Mouse (Mus musculus) embryo, embryonic 11 days (tissue): ENCODE data around the gene Thap3.

Experiments
- DNase-seq: peaks from one replicate; pipeline ENCODE4 v3.0.0-alpha.2; 2015

Gene Thap3

GRCm38 (mm10) chr4:152008622-152009075 is 19.9 kb upstream of the Thap3 start, which contains the start of gene Klhl21:
Gene Klhl21 (plus strand): TSS chr4:152008803.
- DNase-seq: peak; percentile 97

- DNase-seq: peak; percentile 43
Measured at GRCm38 (mm10) chr4:152008148-152008500, 19.3 kb upstream of the Thap3 start.

- DNase-seq: peak; percentile 32
Measured at GRCm38 (mm10) chr4:152007481-152008147, 18.8 kb upstream of the Thap3 start.

- DNase-seq: no peak
Measured at GRCm38 (mm10) chr4:152006812-152007211, 18.0 kb upstream of the Thap3 start.

- no peak for DNase-seq
Measured at GRCm38 (mm10) chr4:152006137-152006536, 17.3 kb upstream of the Thap3 start.

GRCm38 (mm10) chr4:152002063-152002462 is 13.3 kb upstream of the Thap3 start:
- no peak for DNase-seq

- no peak for DNase-seq
Measured at GRCm38 (mm10) chr4:152001335-152001734, 12.5 kb upstream of the Thap3 start.

- DNase-seq: no peak
Measured at GRCm38 (mm10) chr4:152000906-152001305, 12.1 kb upstream of the Thap3 start.

GRCm38 (mm10) chr4:151999481-151999880 is 10.7 kb upstream of the Thap3 start:
- DNase-seq: no peak

GRCm38 (mm10) chr4:151997701-151998100 is 8.9 kb upstream of the Thap3 start:
- no peak for DNase-seq

- no peak for DNase-seq
Measured at GRCm38 (mm10) chr4:151996951-151997222, 8.1 kb upstream of the Thap3 start.

- DNase-seq: peak; percentile 100
Measured at GRCm38 (mm10) chr4:151996173-151996950, 7.6 kb upstream of the Thap3 start, which contains the start of gene Phf13. Gene Phf13 (minus strand): TSS chr4:151996258.

GRCm38 (mm10) chr4:151995371-151996172 is 6.8 kb upstream of the Thap3 start:
- peak; percentile 43 for DNase-seq

GRCm38 (mm10) chr4:151994228-151995171 is 5.7 kb upstream of the Thap3 start:
- DNase-seq: peak; percentile 69

- no peak for DNase-seq
Measured at GRCm38 (mm10) chr4:151993035-151993434, 4.2 kb upstream of the Thap3 start.

GRCm38 (mm10) chr4:151992091-151992490 is 3.3 kb upstream of the Thap3 start:
- DNase-seq: no peak

GRCm38 (mm10) chr4:151989110-151989488 is 302 bp upstream of the Thap3 start:
- DNase-seq: no peak

- no peak for DNase-seq
Measured at GRCm38 (mm10) chr4:151988014-151988341, 819 bp downstream of the Thap3 start.

- DNase-seq: no peak
Measured at GRCm38 (mm10) chr4:151986650-151987049, 2.1 kb downstream of the Thap3 start.

GRCm38 (mm10) chr4:151985886-151986285 is 2.9 kb downstream of the Thap3 start:
- DNase-seq: no peak

GRCm38 (mm10) chr4:151983560-151983959 is 5.2 kb downstream of the Thap3 start:
- DNase-seq: peak; percentile 45

GRCm38 (mm10) chr4:151983043-151983442 is 5.8 kb downstream of the Thap3 start:
- DNase-seq: no peak

GRCm38 (mm10) chr4:151981363-151981762 is 7.4 kb downstream of the Thap3 start:
- DNase-seq: peak; percentile 81
